In the genomic region with DNA sequence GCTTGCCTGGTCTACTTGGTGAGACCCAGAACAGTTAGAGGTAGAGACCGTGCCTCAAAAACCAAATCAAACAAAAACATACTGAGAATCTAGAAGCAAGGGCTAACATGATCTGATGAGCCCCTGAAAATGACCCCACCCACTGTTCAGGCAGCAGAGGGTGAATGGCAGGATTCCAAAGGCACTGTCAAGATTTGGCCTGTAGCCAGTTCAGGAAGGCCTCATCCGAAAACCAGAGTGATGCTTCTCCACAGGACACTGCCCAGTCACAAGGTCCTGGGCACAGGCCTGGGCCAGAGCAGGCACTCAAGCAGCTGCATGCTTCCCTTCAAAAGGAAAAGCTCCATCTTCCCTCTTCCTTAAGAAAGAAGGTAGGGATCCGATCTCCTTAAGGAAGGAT, we compare ENCODE assay signal across 25 mouse cellular contexts. TPM values are rescaled to one million over a fixed set of nuclear protein-coding genes. Genes with fewer than 3 reads are reported as not detected.
DNase-seq lines count a peak whose midpoint lies in the region; ATAC-seq and TF ChIP-seq lines count a peak whose summit lies in the region.
"Had no signal": no experiment of that assay in that cellular context is flagged by ENCODE, and none has a peak within 500 bp of the region (broad histone marks: within the 10 kb centered on the region; RNA-seq: fewer than 3 reads in every experiment).

No protein-coding gene starts in this region.

- peak; percentile 26 for DNase-seq in liver, postnatal 0 days
- DNase-seq in liver, embryonic 11.5 days (ENCODE audit: low spot score) = no peak
- peak; percentile 69 for DNase-seq in MEL (ENCODE audit: low read depth, low spot score)
- DNase-seq in cerebellum, adult 8-10 months = no peak
- DNase-seq: adrenal gland, postnatal 10 days; B cell, adult 2 months; cerebellum, adult 2 months; forebrain, postnatal 0 days; gastrocnemius, postnatal 25 days; heart, adult 18-20 months; heart, postnatal 14 days; kidney, postnatal 4 days; lung, postnatal 36 days; right cerebral cortex, postnatal 14 days had no signal

- TF ChIP-seq POLR2A in MEL (IDR thresholded peaks at IDR 0.05; ENCODE audit: control insufficient read depth in 1 of 2, insufficient read depth in 1 of 2, low read depth in 1 of 2, low read length in 2 of 2, poor library complexity in 1 of 2) = no peak

- H3K27me3 ChIP-seq in intestine, postnatal 0 days (replicated peaks; ENCODE audit: control insufficient read depth, insufficient read depth, low read length) = no peaks in the 10 kb centered on the region
- H3K27me3 ChIP-seq in intestine, embryonic 15.5 days (replicated peaks) = no peaks in the 10 kb centered on the region
- no peaks in the 10 kb centered on the region for H3K27me3 ChIP-seq in liver, postnatal 0 days (ENCODE audit: insufficient read depth, low read length)
- H3K27me3 ChIP-seq in liver, embryonic 11.5 days (replicated peaks; ENCODE audit: control insufficient read depth, insufficient read depth, low read length) = no peaks in the 10 kb centered on the region
- no peaks in the 10 kb centered on the region for H3K27me3 ChIP-seq in MEL (ENCODE audit: control insufficient read depth in 1 of 2, insufficient read depth in 2 of 2, low read length in 2 of 2)
- H3K27me3 ChIP-seq: CH12.LX; hindbrain, embryonic 13.5 days; midbrain, embryonic 15.5 days had no signal

- WGBS in intestine, postnatal 0 days = 70% methylated on average over 3 of the region's 3 CpGs
- WGBS in intestine, embryonic 15.5 days = 65% methylated on average over 3 of the region's 3 CpGs
- WGBS in liver, postnatal 0 days (ENCODE audit: insufficient replicate concordance) = 55% methylated on average over 3 of the region's 3 CpGs
- WGBS in liver, embryonic 11.5 days = 89% methylated on average over 3 of the region's 3 CpGs

- H3K4me1 ChIP-seq in intestine, postnatal 0 days (replicated peaks; ENCODE audit: control insufficient read depth, insufficient read depth, low read length) = no peaks in the 10 kb centered on the region
- H3K4me1 ChIP-seq in intestine, embryonic 15.5 days (replicated peaks) = peaks cover 18% of the 10 kb centered on the region; the same call in 1 of the 2 replicates
- H3K4me1 ChIP-seq in liver, postnatal 0 days (ENCODE audit: insufficient read depth) = peaks cover 16% of the 10 kb centered on the region
- H3K4me1 ChIP-seq in liver, embryonic 11.5 days (replicated peaks; ENCODE audit: control insufficient read depth, insufficient read depth, low read length) = peaks cover 9% of the 10 kb centered on the region
- H3K4me1 ChIP-seq in MEL (ENCODE audit: control insufficient read depth in 1 of 2, insufficient read depth in 2 of 2, low read length in 2 of 2) = peaks cover 0 to 21% of the 10 kb centered on the region in 2 experiments; a peak in 3 of 4 replicates

- no peak for TF ChIP-seq CTCF in intestine, postnatal 0 days (IDR thresholded peaks at IDR 0.05; ENCODE audit: low read depth)
- TF ChIP-seq CTCF in liver, postnatal 0 days (IDR thresholded peaks at IDR 0.05; ENCODE audit: low read depth) = no peak
- TF ChIP-seq CTCF in MEL (IDR thresholded peaks at IDR 0.05 in 2 of 3, conservative IDR thresholded peaks at IDR 0.05 in 1 of 3; ENCODE audit: control insufficient read depth in 1 of 3, insufficient read depth in 1 of 3, low read depth in 2 of 3, low read length in 3 of 3, poor library complexity in 1 of 3, severe bottlenecking in 1 of 3) = no peak

- no peak for TF ChIP-seq EP300 in liver, postnatal 0 days (IDR thresholded peaks at IDR 0.05; ENCODE audit: low read depth)
- TF ChIP-seq EP300 in MEL (IDR thresholded peaks at IDR 0.05; ENCODE audit: low read depth in 1 of 2, low read length in 2 of 2) = no peak; a peak in 1 of 4 replicates

- no peak overlapping the region for H3K9ac ChIP-seq in intestine, postnatal 0 days (ENCODE audit: low read depth, low read length)
- H3K9ac ChIP-seq in intestine, embryonic 15.5 days = no peak overlapping the region
- 0 out of 2 replicates have a peak overlapping the region, but pooled peaks have one; percentile 21 for H3K9ac ChIP-seq in liver, postnatal 0 days (replicated peaks)
- H3K9ac ChIP-seq in liver, embryonic 11.5 days (ENCODE audit: low read depth, low read length) = no peak overlapping the region
- H3K9ac ChIP-seq in MEL (ENCODE audit: control insufficient read depth, low read depth, low read length, poor library complexity, severe bottlenecking) = no peak overlapping the region
- H3K9ac ChIP-seq: forebrain, postnatal 0 days; heart, embryonic 12.5 days; hindbrain, embryonic 13.5 days; lung, embryonic 14.5 days; midbrain, embryonic 15.5 days had no signal

- TF ChIP-seq RAD21 in MEL (IDR thresholded peaks at IDR 0.05; ENCODE audit: low read depth, low read length) = no peak

- peaks cover 18% of the 10 kb centered on the region for H3K79me2 ChIP-seq in MEL (ENCODE audit: control insufficient read depth, insufficient read depth, low read length, poor library complexity)

- peak overlapping the region; percentile 75 for H3K27ac ChIP-seq in intestine, postnatal 0 days (ENCODE audit: low read depth, low read length)
- H3K27ac ChIP-seq in intestine, embryonic 15.5 days = no peak overlapping the region
- H3K27ac ChIP-seq in liver, postnatal 0 days (ENCODE audit: low read depth) = peak overlapping the region; percentile 78
- H3K27ac ChIP-seq in liver, embryonic 11.5 days (ENCODE audit: low read depth, low read length) = no peak overlapping the region
- no peak overlapping the region for H3K27ac ChIP-seq in MEL (ENCODE audit: control insufficient read depth, low read depth, low read length)
- H3K27ac ChIP-seq: forebrain, embryonic 10.5 days; hindbrain, embryonic 13.5 days; midbrain, embryonic 15.5 days; stomach, postnatal 0 days had no signal

- H3K4me2 ChIP-seq in intestine, postnatal 0 days (replicated peaks; ENCODE audit: low read depth) = no peak overlapping the region
- H3K4me2 ChIP-seq in intestine, embryonic 15.5 days (replicated peaks) = no peak overlapping the region
- no peak overlapping the region; the same call in 1 of the 2 replicates for H3K4me2 ChIP-seq in liver, postnatal 0 days (ENCODE audit: low read depth, low read length)
- no peak overlapping the region for H3K4me2 ChIP-seq in liver, embryonic 11.5 days
- H3K4me2 ChIP-seq: heart, embryonic 12.5 days; hindbrain, embryonic 13.5 days; lung, embryonic 14.5 days; midbrain, embryonic 15.5 days had no signal

- no peaks in the 10 kb centered on the region for H3K9me3 ChIP-seq in intestine, postnatal 0 days (ENCODE audit: control insufficient read depth)
- H3K9me3 ChIP-seq in intestine, embryonic 15.5 days = no peaks in the 10 kb centered on the region
- no peaks in the 10 kb centered on the region for H3K9me3 ChIP-seq in liver, postnatal 0 days (ENCODE audit: low read length)
- H3K9me3 ChIP-seq in liver, embryonic 11.5 days (ENCODE audit: control insufficient read depth, low read length) = no peaks in the 10 kb centered on the region
- no peaks in the 10 kb centered on the region for H3K9me3 ChIP-seq in MEL (replicated peaks; ENCODE audit: insufficient read depth, low read length)
- H3K9me3 ChIP-seq: forebrain, embryonic 10.5 days; heart, embryonic 12.5 days; hindbrain, embryonic 13.5 days; midbrain, embryonic 15.5 days had no signal

- H3K4me3 ChIP-seq in intestine, postnatal 0 days (ENCODE audit: low read depth, low read length) = no peak overlapping the region
- no peak overlapping the region for H3K4me3 ChIP-seq in intestine, embryonic 15.5 days (replicated peaks)
- H3K4me3 ChIP-seq in liver, postnatal 0 days (ENCODE audit: low read depth, low read length) = no peak overlapping the region
- H3K4me3 ChIP-seq in liver, embryonic 11.5 days (ENCODE audit: low read depth, low read length) = no peak overlapping the region
- H3K4me3 ChIP-seq in MEL (ENCODE audit: control insufficient read depth in 1 of 2, insufficient read depth in 1 of 2, low read depth in 2 of 2, low read length in 2 of 2) = no peak overlapping the region
- H3K4me3 ChIP-seq: forebrain, embryonic 10.5 days; heart, embryonic 12.5 days; hindbrain, embryonic 13.5 days; midbrain, embryonic 15.5 days had no signal

- ATAC-seq in intestine, postnatal 0 days = no peak
- no peak for ATAC-seq in intestine, embryonic 15.5 days
- no peak for ATAC-seq in liver, postnatal 0 days
- ATAC-seq in liver, embryonic 11.5 days (replicated peaks; ENCODE audit: low FRiP score) = no peak
- ATAC-seq in megakaryocyte-erythroid progenitor cell, adult 5-6 weeks (replicated peaks; ENCODE audit: low FRiP score, low TSS enrichment, poor library complexity, severe bottlenecking) = peak; percentile 50
- ATAC-seq: forebrain, postnatal 0 days; inflammation-experienced regulatory T-cells, adult 6 months; midbrain, embryonic 15.5 days had no signal

- no peaks in the 10 kb centered on the region for H3K36me3 ChIP-seq in intestine, postnatal 0 days (ENCODE audit: control insufficient read depth, insufficient read depth)
- H3K36me3 ChIP-seq in intestine, embryonic 15.5 days = no peaks in the 10 kb centered on the region
- no peaks in the 10 kb centered on the region for H3K36me3 ChIP-seq in liver, postnatal 0 days (replicated peaks; ENCODE audit: insufficient read depth, low read length)
- no peaks in the 10 kb centered on the region for H3K36me3 ChIP-seq in liver, embryonic 11.5 days (ENCODE audit: control insufficient read depth, insufficient read depth, low read length)
- H3K36me3 ChIP-seq in MEL (ENCODE audit: control insufficient read depth in 1 of 2, insufficient read depth in 2 of 2, low read length in 2 of 2) = peaks cover 1 to 22% of the 10 kb centered on the region in 2 experiments; a peak in 2 of 4 replicates
- H3K36me3 ChIP-seq: forebrain, embryonic 10.5 days; heart, embryonic 12.5 days; hindbrain, embryonic 13.5 days; midbrain, embryonic 15.5 days had no signal

RNA-seq across cellular contexts. Expression of a gene that starts 2.9 kb away (rescaled TPM):
- 32.8 and 35.9 TPM in 2 replicates for polyA plus RNA-seq in intestine, postnatal 0 days (2015; fragmentation: Nextera tagmentation; extraction: Ambion mirVana)
- polyA plus RNA-seq in intestine, embryonic 15.5 days (2015; fragmentation: Nextera tagmentation; extraction: Ambion mirVana) = 40.1 and 40.7 TPM in 2 replicates
- 15.2 and 19.1 TPM in 2 replicates for polyA plus RNA-seq in liver, postnatal 0 days (2015; fragmentation: Nextera tagmentation; extraction: Ambion mirVana)
- polyA plus RNA-seq in liver, embryonic 11.5 days (2014; fragmentation: Nextera tagmentation; extraction: Ambion mirVana) = 46.1 and 46.7 TPM in 2 replicates
- total RNA-seq in MEL (2012; rRNA removed) = 26.2 and 27.5 TPM in 2 replicates
- 100 to 1,000 TPM in 1 of 2 experiments, 10 to 100 TPM in 1; 40.7 to 378 TPM for polyA plus RNA-seq in MEL (2012; ENCODE audit: insufficient read depth in 1 of 2, insufficient read length in 2 of 2, low read depth in 1 of 2, low replicate concordance in 2 of 2, missing spikeins in 1 of 2)
- total RNA-seq in megakaryocyte-erythroid progenitor cell, adult 5-6 weeks (2014; fragmentation: Nextera tagmentation) = 31.6 and 38.6 TPM in 2 replicates
- 14.2 and 23.2 TPM in 2 replicates for total RNA-seq in megakaryocyte-erythroid progenitor cell, adult 5-6 weeks (2017)

RNA-seq across cellular contexts. Expression of a gene that starts 21.8 kb away (rescaled TPM):
- polyA plus RNA-seq in intestine, postnatal 0 days (2015; fragmentation: Nextera tagmentation; extraction: Ambion mirVana) = 27.0 and 30.6 TPM in 2 replicates
- 125 and 132 TPM in 2 replicates for polyA plus RNA-seq in intestine, embryonic 15.5 days (2015; fragmentation: Nextera tagmentation; extraction: Ambion mirVana)
- 34.3 and 37.0 TPM in 2 replicates for polyA plus RNA-seq in liver, postnatal 0 days (2015; fragmentation: Nextera tagmentation; extraction: Ambion mirVana)
- 212 and 235 TPM in 2 replicates for polyA plus RNA-seq in liver, embryonic 11.5 days (2014; fragmentation: Nextera tagmentation; extraction: Ambion mirVana)
- total RNA-seq in MEL (2012; rRNA removed) = 232 and 240 TPM in 2 replicates
- polyA plus RNA-seq in MEL (2012; ENCODE audit: insufficient read depth in 1 of 2, insufficient read length in 2 of 2, low read depth in 1 of 2, low replicate concordance in 2 of 2, missing spikeins in 1 of 2) = 100 to 1,000 TPM; 146 to 238 TPM
- total RNA-seq in megakaryocyte-erythroid progenitor cell, adult 5-6 weeks (2014; fragmentation: Nextera tagmentation) = 117 TPM in 2 replicates
- 289 and 308 TPM in 2 replicates for total RNA-seq in megakaryocyte-erythroid progenitor cell, adult 5-6 weeks (2017)

Comparison
In these comparisons a context has a peak if more than half of its experiments do, and no peak if none do; other contexts are left out.
1. H3K27ac ChIP-seq: peak in intestine, postnatal 0 days (single experiment) and liver, postnatal 0 days (single experiment); none in intestine, embryonic 15.5 days (single experiment), liver, embryonic 11.5 days (single experiment) and MEL (single experiment).
2. DNase-seq: peak in liver, postnatal 0 days (single experiment) and MEL (single experiment); none in liver, embryonic 11.5 days (single experiment) and cerebellum, adult 8-10 months (single experiment).